Mouse (Mus musculus): ENCODE results near the gene Elof1.

The Elof1 gene

GRCm38 (mm10) chr9:22143108-22144037 is 26.4 kb upstream of the Elof1 start:
- in situ Hi-C loops (cut with MboI; ENCODE audit: low pct_unique_long_range_greater_than_20kb in 1 of 2, low sequenced_read_pairs in 2 of 2, unreplicated experiment in 1 of 2) = loop anchor here in 1 of 2 experiments (25.0 kb wide), 1 partner anchor 156 kb away; the partner anchor contains the start of gene Rgl3

- in situ Hi-C loops (cut with MboI; ENCODE audit: low pct_unique_long_range_greater_than_20kb in 1 of 2, low sequenced_read_pairs in 2 of 2, unreplicated experiment in 1 of 2) = loop anchor here in 1 of 2 experiments (25.0 kb wide), 1 partner anchor 152 kb away; the partner anchor contains the start of gene Rgl3
These were observed 22.8 kb upstream of the Elof1 start for GRCm38 (mm10) chr9:22139746-22140145.

GRCm38 (mm10) chr9:22138480-22138879 is 21.5 kb upstream of the Elof1 start:
- in situ Hi-C loops (cut with MboI; ENCODE audit: low pct_unique_long_range_greater_than_20kb in 1 of 2, low sequenced_read_pairs in 2 of 2, unreplicated experiment in 1 of 2) = loop anchor here in 1 of 2 experiments (25.0 kb wide), 1 partner anchor 151 kb away; the partner anchor contains the start of gene Rgl3

GRCm38 (mm10) chr9:22136765-22137547 is 20.0 kb upstream of the Elof1 start:
- in situ Hi-C loops (cut with MboI; ENCODE audit: low pct_unique_long_range_greater_than_20kb in 1 of 2, low sequenced_read_pairs in 2 of 2, unreplicated experiment in 1 of 2) = loop anchor here in 1 of 2 experiments (25.0 kb wide), 1 partner anchor 150 kb away; the partner anchor contains the start of gene Rgl3

GRCm38 (mm10) chr9:22135644-22136390 is 18.8 kb upstream of the Elof1 start, which contains the start of gene Acp5:
TSS of gene Acp5 (minus strand) at chr9:22135711.
- in situ Hi-C loops (cut with MboI; ENCODE audit: low pct_unique_long_range_greater_than_20kb in 1 of 2, low sequenced_read_pairs in 2 of 2, unreplicated experiment in 1 of 2) = loop anchor here in 1 of 2 experiments (25.0 kb wide), 1 partner anchor 149 kb away; the partner anchor contains the start of gene Rgl3

GRCm38 (mm10) chr9:22134988-22135643 is 18.1 kb upstream of the Elof1 start:
- in situ Hi-C loops (cut with MboI; ENCODE audit: low pct_unique_long_range_greater_than_20kb in 1 of 2, low sequenced_read_pairs in 2 of 2, unreplicated experiment in 1 of 2) = loop anchor here in 1 of 2 experiments (25.0 kb wide), 1 partner anchor 148 kb away; the partner anchor contains the start of gene Rgl3

GRCm38 (mm10) chr9:22134246-22134890 is 17.4 kb upstream of the Elof1 start:
- in situ Hi-C loops (cut with MboI; ENCODE audit: low pct_unique_long_range_greater_than_20kb in 1 of 2, low sequenced_read_pairs in 2 of 2, unreplicated experiment in 1 of 2) = loop anchor here in 1 of 2 experiments (25.0 kb wide), 1 partner anchor 147 kb away; the partner anchor contains the start of gene Rgl3

GRCm38 (mm10) chr9:22132220-22132619 is 15.2 kb upstream of the Elof1 start:
- in situ Hi-C loops (cut with MboI; ENCODE audit: low pct_unique_long_range_greater_than_20kb in 1 of 2, low sequenced_read_pairs in 2 of 2, unreplicated experiment in 1 of 2) = loop anchor here in 1 of 2 experiments (25.0 kb wide), 1 partner anchor 145 kb away; the partner anchor contains the start of gene Rgl3

GRCm38 (mm10) chr9:22131226-22131981 is 14.4 kb upstream of the Elof1 start:
- in situ Hi-C loops (cut with MboI; ENCODE audit: low pct_unique_long_range_greater_than_20kb in 1 of 2, low sequenced_read_pairs in 2 of 2, unreplicated experiment in 1 of 2) = loop anchor here in 1 of 2 experiments (25.0 kb wide), 1 partner anchor 144 kb away; the partner anchor contains the start of gene Rgl3

GRCm38 (mm10) chr9:22125246-22126027 is 8.5 kb upstream of the Elof1 start:
- in situ Hi-C loops (cut with MboI; ENCODE audit: low pct_unique_long_range_greater_than_20kb in 1 of 2, low sequenced_read_pairs in 2 of 2, unreplicated experiment in 1 of 2) = loop anchor here (10.0 to 25.0 kb wide), 2 partner anchors 138 to 151 kb away; partner anchors contain the start of gene Rgl3 (in 1 of the 2)

GRCm38 (mm10) chr9:22124169-22124568 is 7.2 kb upstream of the Elof1 start:
- in situ Hi-C loops (cut with MboI; ENCODE audit: low pct_unique_long_range_greater_than_20kb in 1 of 2, low sequenced_read_pairs in 2 of 2, unreplicated experiment in 1 of 2) = loop anchor here in 1 of 2 experiments (10.0 kb wide), 1 partner anchor 149 kb away; no protein-coding TSS in a partner anchor

- in situ Hi-C loops (cut with MboI; ENCODE audit: low pct_unique_long_range_greater_than_20kb in 1 of 2, low sequenced_read_pairs in 2 of 2, unreplicated experiment in 1 of 2) = loop anchor here in 1 of 2 experiments (10.0 kb wide), 1 partner anchor 148 kb away; no protein-coding TSS in a partner anchor
These were observed 6.2 kb upstream of the Elof1 start for GRCm38 (mm10) chr9:22123069-22123609.

- in situ Hi-C loops (cut with MboI; ENCODE audit: low pct_unique_long_range_greater_than_20kb in 1 of 2, low sequenced_read_pairs in 2 of 2, unreplicated experiment in 1 of 2) = loop anchor here in 1 of 2 experiments (10.0 kb wide), 1 partner anchor 147 kb away; no protein-coding TSS in a partner anchor
These were observed 5.0 kb upstream of the Elof1 start for GRCm38 (mm10) chr9:22122005-22122404.

GRCm38 (mm10) chr9:22121545-22121944 is 4.6 kb upstream of the Elof1 start:
- in situ Hi-C loops (cut with MboI; ENCODE audit: low pct_unique_long_range_greater_than_20kb in 1 of 2, low sequenced_read_pairs in 2 of 2, unreplicated experiment in 1 of 2) = loop anchor here in 1 of 2 experiments (10.0 kb wide), 1 partner anchor 147 kb away; no protein-coding TSS in a partner anchor

- in situ Hi-C loops (cut with MboI; ENCODE audit: low pct_unique_long_range_greater_than_20kb in 1 of 2, low sequenced_read_pairs in 2 of 2, unreplicated experiment in 1 of 2) = no loop called here
These were observed 2.6 kb upstream of the Elof1 start for GRCm38 (mm10) chr9:22119543-22119942.
